Mouse (Mus musculus): ENCODE measurements around the gene Arl11.

Gene Arl11

DNA sequence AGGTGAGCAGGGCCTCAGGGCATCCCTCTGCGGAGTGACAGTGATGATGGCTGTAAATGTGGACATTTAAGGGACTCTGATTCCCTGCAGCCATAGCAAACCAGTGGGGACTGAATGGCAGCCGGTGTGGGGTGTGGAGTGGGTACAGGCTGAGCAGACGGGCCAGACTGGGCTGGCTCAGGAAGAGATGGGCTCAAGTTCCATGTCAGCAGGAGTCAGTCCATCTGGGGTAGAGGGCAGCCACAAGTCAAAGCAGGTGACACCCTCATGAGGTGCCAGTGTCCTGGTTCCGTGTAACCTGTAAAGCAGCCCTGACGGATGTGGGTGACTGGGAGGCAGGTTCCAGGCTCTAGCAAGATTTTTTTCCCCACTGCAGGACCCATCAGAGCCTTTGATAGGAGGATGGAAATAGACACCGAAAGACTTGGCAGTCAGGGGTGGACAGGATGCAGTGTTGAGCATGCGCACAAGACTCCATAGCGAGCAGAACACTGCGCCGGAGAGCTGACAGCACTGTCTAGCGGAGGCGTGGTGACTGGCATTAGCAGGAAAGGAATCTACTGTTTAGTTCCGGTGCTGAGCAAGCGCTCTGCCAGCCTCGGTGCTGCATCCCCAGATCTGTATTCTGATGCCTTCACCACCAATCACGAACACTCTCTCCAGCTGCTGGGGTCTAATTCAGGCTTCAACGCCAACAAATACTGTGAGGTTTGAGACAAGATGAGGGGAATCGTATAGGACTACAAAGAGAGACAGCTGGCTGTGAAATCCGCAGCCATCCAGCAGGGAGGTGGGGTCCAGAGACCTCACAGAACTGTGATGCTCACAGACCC is 18.3 kb downstream of the Arl11 start:
- peak; percentile 50 for DNase-seq (ENCODE audit: low spot score)

DNA sequence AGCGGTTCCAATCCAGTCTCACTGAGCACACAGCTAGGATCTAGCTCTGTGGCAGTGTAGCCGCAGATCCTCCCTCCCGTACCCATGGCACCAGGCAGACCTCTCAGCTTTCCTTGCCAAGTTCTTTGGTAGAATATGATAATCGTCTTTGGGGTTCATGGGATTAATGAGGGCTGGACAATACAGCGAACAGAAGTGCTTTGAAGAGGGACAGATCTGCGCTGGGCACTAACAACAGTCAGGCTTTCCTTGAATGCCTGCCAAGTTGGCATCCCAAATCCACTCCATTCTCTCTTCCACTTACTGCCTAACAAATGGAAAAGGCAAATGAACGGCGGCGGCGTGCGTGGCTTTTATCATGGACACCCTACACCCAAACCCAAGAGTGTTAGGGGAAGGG is 21.0 kb downstream of the Arl11 start:
- no peak for DNase-seq (ENCODE audit: low spot score)

DNA sequence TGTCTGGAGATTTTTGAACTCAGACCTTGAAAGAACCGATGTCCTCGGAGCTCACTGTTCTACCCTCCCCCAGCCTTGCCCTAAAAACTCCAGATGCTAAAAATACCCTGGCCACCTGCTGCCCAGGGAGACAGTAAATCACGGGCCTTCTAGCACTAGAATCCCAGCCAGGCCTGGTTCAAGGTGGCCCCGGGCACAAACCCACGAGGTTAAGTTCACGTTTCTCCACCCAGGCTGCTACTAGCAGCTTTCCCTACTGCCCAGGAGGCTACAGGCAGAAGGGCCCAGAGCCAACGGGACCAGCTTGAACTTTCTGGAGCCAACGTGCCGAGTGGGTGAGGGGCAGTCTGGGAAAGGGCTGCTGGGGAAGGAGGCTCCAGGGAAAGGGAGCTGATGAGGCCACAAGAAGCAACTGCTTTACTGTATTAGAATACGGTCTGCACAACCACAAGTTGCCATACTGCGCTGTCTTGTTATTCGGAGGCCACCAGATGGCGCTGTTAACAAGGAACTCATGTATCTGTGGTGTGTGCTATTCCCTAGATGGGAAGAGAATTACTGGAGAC is 21.5 kb downstream of the Arl11 start:
- DNase-seq (ENCODE audit: low spot score): peak; percentile 72

DNA sequence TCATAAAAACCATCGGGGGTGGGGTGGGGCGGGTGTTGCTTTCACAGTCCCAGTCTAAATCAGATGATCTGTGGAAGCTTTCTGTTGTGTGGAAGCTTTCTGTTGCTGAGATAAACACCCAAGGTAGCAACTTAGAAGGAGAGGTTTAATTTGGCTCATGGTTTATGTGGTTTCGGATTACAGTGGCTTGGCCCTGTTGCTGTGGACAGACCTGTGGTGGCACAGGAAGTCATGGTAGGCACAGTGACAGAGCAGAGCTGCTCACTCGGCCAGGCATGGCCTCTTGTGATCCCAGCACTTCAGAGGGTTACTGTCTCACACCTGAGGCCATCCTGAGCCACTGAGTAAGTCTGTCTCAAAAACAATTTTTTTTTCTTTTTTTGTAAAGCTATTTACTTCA is 29.8 kb downstream of the Arl11 start:
- no peak for DNase-seq (ENCODE audit: low spot score)

DNA sequence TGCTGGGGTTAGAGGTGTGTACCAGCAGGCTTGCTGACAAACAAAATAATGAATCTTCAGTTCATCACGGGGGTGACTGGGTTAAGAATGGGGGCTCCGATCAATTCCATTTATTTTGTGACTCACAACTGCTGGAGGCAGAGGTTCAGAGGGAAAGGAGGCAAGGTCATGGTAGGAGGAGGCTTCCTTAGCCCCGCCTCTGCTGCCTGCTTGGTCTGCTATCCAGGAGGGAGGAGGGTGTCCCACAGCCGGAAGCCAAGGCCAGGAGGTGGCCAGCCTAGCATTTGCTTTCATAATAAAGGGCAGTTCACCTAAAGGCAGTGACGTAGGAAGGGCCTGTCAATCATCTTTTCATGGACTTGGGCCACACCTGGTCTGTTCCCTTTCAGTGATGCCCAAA is 35.0 kb downstream of the Arl11 start:
- no peak for DNase-seq (ENCODE audit: low spot score)

DNA sequence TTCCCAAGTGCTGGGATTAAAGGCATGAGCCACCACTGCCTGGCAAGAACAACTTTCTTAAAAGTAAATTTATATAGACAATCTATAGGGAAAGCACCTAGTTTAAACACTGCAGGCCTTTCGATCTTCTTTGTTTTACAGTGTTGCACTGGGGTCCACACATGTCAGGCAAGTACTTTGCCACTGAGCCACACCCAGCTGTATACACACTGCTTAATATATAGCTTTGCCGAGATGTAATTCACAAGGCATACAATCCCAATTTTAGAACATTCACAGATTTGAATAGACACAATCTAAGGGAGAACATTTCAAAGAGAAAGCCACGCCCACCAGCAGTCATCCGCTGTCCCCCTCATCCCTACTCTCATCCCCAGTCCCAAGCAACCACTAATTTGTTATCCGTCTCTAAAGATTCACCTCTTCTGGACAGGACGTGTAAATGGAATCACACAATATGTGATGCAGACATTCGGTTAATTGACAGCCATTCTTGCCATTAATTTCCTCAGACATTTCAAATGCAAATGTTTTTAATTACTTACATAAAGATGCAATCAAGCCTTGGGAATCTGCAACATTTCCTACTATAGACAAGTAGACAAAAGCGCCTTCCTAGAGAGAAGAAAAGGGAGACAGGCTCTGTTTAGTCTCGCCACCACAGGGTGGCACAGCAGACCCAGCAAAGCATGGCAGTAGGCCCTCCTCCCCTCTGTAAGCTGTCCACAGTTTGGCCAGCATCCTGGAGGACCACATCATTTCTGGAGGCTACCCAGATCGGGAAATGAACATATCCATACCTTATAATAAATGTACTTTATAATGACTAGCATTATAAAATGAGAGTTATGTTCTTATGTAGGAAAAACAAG is 37.5 kb downstream of the Arl11 start:
- no peak for DNase-seq (ENCODE audit: low spot score)

DNA sequence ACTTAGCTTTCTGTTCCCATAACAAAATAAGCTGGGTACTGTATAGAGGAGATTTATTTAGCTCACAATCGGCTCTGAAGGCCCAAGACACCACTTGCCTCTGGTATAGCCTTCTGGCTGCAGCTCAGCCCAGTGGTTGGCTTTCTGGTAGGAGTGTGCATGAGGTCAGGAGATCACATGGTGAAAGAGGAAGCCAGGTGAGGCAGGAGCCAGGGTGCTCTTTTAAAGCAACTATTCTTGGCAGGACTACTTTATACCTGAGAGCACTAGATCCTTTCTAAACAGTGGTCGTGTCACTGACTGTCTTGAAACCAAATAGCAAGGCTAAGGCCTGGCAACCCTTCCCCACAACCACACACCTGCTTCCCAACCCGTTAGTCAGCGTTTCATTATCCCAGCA is 40.3 kb downstream of the Arl11 start:
- no peak for DNase-seq (ENCODE audit: low spot score)

DNA sequence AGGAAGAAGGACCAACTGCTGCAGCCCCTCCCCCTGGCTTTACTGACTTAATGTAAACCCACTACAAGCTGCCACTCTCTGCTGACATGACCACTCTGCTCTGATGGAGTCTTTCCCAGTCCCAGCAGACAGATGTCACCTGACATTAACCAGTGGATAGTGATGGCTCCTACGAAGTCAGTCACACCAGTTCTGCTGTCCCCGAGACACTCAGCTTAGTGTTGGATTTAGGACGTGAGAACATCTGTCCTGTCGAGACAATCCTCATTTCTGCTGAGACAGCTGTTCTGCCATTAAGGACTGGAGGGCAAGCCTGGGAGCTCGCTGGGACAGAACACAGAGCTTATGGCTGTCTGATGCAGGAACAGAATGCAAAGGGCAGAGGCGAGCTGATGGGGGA is 41.3 kb downstream of the Arl11 start:
- no peak for DNase-seq (ENCODE audit: low spot score)

DNA sequence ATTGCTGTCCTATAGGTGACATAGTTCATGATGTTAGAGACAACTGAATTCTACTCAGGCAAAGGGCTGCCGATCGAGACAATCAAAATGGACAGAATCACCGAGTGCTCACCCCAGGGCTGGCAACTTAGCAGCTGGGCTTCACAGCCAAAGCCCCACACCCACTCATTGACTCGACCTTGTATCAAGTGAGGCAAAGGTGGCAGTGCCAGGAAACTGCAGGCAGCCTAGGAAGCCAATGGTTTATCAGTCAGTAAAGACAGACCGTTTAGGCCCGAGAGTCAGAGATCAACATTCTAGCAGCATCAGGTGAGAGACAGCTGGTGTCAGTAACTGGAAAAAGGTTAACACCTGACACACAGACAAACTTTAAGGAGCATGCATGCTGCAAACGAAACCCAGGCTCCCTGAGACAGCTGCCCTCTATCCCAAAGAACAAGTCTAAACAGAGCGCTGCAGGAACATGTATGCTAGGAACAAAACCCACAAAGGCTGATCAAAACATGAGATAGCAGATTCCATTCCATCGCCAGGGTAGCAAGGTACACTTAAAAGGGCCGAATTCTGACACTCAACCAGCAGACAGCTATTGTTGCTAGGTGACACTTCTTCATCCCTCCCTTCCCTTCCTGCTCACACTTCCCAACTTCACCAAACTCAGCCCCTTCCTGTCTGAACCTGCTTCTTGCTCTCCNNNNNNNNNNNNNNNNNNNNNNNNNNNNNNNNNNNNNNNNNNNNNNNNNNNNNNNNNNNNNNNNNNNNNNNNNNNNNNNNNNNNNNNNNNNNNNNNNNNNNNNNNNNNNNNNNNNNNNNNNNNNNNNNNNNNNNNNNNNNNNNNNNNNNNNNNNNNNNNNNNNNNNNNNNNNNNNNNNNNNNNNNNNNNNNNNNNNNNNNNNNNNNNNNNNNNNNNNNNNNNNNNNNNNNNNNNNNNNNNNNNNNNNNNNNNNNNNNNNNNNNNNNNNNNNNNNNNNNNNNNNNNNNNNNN is 45.0 kb downstream of the Arl11 start:
- DNase-seq (ENCODE audit: low spot score): no peak

DNA sequence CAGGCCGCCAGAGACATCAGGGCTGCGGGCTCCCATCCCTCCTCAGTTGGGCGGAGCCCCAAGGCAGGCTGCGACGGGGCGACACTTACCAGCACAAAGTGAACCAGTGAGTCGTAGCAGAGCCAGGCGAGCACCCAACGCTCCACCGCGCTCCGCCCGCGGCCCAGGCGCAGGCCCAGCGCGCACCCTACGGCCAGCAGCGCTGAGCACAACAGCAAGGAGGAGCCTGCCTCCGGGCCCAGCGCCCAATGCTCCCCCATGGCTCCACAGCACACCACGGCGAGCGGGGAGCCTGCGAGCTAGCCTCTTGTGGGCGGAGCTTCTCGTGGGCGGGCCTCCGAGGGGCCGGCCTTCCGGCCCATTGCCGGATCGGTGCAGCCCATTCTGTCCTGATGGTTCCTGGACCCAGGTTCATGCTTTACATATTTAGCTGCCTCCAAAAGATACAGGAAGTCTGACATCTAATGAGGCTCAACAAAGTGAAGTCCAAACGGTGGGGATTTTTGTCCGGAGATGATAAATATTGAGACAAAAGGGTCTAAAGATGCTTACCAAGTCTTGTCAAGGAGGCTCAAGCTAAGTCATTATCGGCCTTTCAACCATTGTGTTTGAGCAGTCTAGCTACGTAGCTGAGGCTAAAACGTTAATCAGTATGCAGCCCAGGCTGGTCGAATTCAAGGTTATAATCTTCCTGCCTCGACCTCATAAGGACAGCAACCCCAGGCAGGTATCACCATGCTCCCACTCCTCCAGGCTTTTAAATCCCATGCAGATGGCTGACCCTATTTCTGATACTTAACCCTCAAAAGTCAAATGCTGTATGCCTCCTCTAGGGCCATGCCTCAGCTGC is 50.8 kb downstream of the Arl11 start, which contains the start of gene Ebpl:
Gene Ebpl (minus strand): TSS at position 309 of the 850 bp plus-strand sequence.
- DNase-seq (ENCODE audit: low spot score): peak; percentile 91

DNA sequence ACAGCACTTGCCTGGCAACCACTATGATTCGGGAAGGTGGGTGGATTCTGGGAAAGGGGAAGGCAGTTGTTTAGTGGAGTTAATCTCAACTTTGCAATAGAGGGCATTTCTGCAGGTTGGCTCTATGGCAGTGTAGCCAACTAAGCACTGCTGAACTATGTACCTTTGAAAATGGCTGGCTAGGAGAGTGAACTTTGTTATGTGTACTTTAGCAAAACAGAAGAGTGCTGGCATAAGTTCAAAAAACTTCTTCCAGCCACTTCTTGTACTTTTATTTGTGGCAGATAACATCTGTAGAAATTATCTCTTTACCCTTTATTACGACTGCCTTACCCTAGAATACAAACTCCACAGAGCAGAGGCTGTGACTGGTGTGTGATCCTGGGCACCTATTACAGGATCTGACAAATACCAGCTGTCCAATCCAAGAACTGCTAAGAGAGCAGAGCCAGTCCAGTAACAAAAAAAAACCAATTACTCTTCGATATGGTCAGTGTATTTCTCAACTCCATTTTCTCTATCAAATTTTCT is 51.5 kb downstream of the Arl11 start:
- DNase-seq (ENCODE audit: low spot score): no peak

All from testis, postnatal 14 days (tissue).